Mouse (Mus musculus): ENCODE results near the gene Zdbf2. TPM values are rescaled to one million over a fixed set of nuclear protein-coding genes. Genes with fewer than 3 reads are reported as not detected.

Gene Zdbf2
- total and polyA plus RNA-seq, 3 experiments, result not detected

GRCm38 (mm10) chr1:63249261-63249660 lies 23.8 kb upstream of the Zdbf2 start:
- Histone ChIP-seq H3K4me3 (replicated peaks in 1 of 3; ENCODE audit: low read depth in 2 of 3, low read length in 2 of 3, poor library complexity in 1 of 3) (no peak overlapping the region), H3K4me2 (ENCODE audit: insufficient read depth, low read depth, poor library complexity, severe bottlenecking) (no peak overlapping the region), H3K4me1 (ENCODE audit: control insufficient read depth in 1 of 2, insufficient read depth in 2 of 2) (no peaks in the 10 kb centered on the region), H3K9me3 (replicated peaks; ENCODE audit: low read length) (no peaks in the 10 kb centered on the region), H3K79me2 (replicated peaks; ENCODE audit: control insufficient read depth, extremely low read depth, insufficient read depth, poor library complexity, severe bottlenecking) (no peaks in the 10 kb centered on the region), H3K27me3 (replicated peaks) (no peaks in the 10 kb centered on the region), H3K27ac (ENCODE audit: insufficient read depth, low read depth) (no peak overlapping the region), H3K36me3 (replicated peaks in 1 of 2; ENCODE audit: control insufficient read depth in 1 of 2, insufficient read depth in 1 of 2, low read length in 1 of 2) (no peaks in the 10 kb centered on the region), H3K9ac (ENCODE audit: insufficient read depth, low read depth) (no peak overlapping the region)
- DNase-seq (ENCODE audit: extremely low read depth), result no peak
- dilution Hi-C loops (cut with MboI; ENCODE audit: extremely low pct_ligation_motif_present, extremely low pct_unique_long_range_greater_than_20kb, low sequenced_read_pairs), result no loop called here
- in situ Hi-C loops (cut with MboI; ENCODE audit: low pct_ligation_motif_present, low pct_unique_long_range_greater_than_20kb, low sequenced_read_pairs), result no loop called here
- TF ChIP-seq MEF2A (IDR thresholded peaks at IDR 0.05; ENCODE audit: borderline replicate concordance, low read depth, low read length), result no peak
- TF ChIP-seq MAFK (IDR thresholded peaks at IDR 0.05; ENCODE audit: insufficient replicate concordance, low read length), result no peak
- TF ChIP-seq MYC (IDR thresholded peaks at IDR 0.05; ENCODE audit: low read depth, low read length), result no peak
- no peak for TF ChIP-seq ZC3H11A (IDR thresholded peaks at IDR 0.05; ENCODE audit: low read depth, low read length)
- TF ChIP-seq MAX (IDR thresholded peaks at IDR 0.05; ENCODE audit: low read length), result no peak
- no peak for TF ChIP-seq ZMIZ1 (IDR thresholded peaks at IDR 0.05; ENCODE audit: low read depth, low read length)
- TF ChIP-seq PAX5 (IDR thresholded peaks at IDR 0.05; ENCODE audit: low read length), result no peak
- TF ChIP-seq ZKSCAN1 (IDR thresholded peaks at IDR 0.05; ENCODE audit: borderline replicate concordance, low read depth, low read length), result no peak

GRCm38 (mm10) chr1:63252351-63253209 lies 20.5 kb upstream of the Zdbf2 start:
- DNase-seq (ENCODE audit: extremely low read depth), result no peak
- dilution Hi-C loops (cut with MboI; ENCODE audit: extremely low pct_ligation_motif_present, extremely low pct_unique_long_range_greater_than_20kb, low sequenced_read_pairs), result no loop called here
- no peaks in the 10 kb centered on the region for H3K79me2 ChIP-seq (replicated peaks; ENCODE audit: control insufficient read depth, extremely low read depth, insufficient read depth, poor library complexity, severe bottlenecking)
- in situ Hi-C loops (cut with MboI; ENCODE audit: low pct_ligation_motif_present, low pct_unique_long_range_greater_than_20kb, low sequenced_read_pairs), result no loop called here
- H3K4me1 ChIP-seq (ENCODE audit: control insufficient read depth in 1 of 2, insufficient read depth in 2 of 2), result no peaks in the 10 kb centered on the region
- TF ChIP-seq HCFC1 (IDR thresholded peaks at IDR 0.05; ENCODE audit: low read depth, low read length), result no peak
- TF ChIP-seq MAX (IDR thresholded peaks at IDR 0.05; ENCODE audit: low read length), result no peak
- TF ChIP-seq CHD2 (IDR thresholded peaks at IDR 0.05; ENCODE audit: low read length), result no peak
- no peak for TF ChIP-seq ZMIZ1 (IDR thresholded peaks at IDR 0.05; ENCODE audit: low read depth, low read length)
- TF ChIP-seq TBP (conservative IDR thresholded peaks at IDR 0.05; ENCODE audit: low read depth, low read length), result no peak
- no peak for TF ChIP-seq CHD1 (IDR thresholded peaks at IDR 0.05; ENCODE audit: low read depth, low read length)
- TF ChIP-seq RCOR1 (conservative IDR thresholded peaks at IDR 0.05; ENCODE audit: low read depth, low read length), result no peak
- no peak for TF ChIP-seq IRF4 (IDR thresholded peaks at IDR 0.05; ENCODE audit: low read depth, low read length)
- TF ChIP-seq BHLHE40 (IDR thresholded peaks at IDR 0.05; ENCODE audit: low read depth, low read length), result no peak
- no peak for TF ChIP-seq ELF1 (IDR thresholded peaks at IDR 0.05; ENCODE audit: low read depth, low read length)
- no peak for TF ChIP-seq ETS1 (conservative IDR thresholded peaks at IDR 0.05; ENCODE audit: low read depth, low read length)
- TF ChIP-seq KAT2A (IDR thresholded peaks at IDR 0.05; ENCODE audit: insufficient replicate concordance, low read length), result no peak
- no peak for TF ChIP-seq MYC (IDR thresholded peaks at IDR 0.05; ENCODE audit: low read depth, low read length)
- H3K9ac ChIP-seq (ENCODE audit: insufficient read depth, low read depth), result no peak overlapping the region
- H3K36me3 ChIP-seq (replicated peaks in 1 of 2; ENCODE audit: control insufficient read depth in 1 of 2, insufficient read depth in 1 of 2, low read length in 1 of 2), result no peaks in the 10 kb centered on the region
- no peaks in the 10 kb centered on the region for H3K27me3 ChIP-seq (replicated peaks)
- no peak overlapping the region for H3K27ac ChIP-seq (ENCODE audit: insufficient read depth, low read depth)
- H3K4me2 ChIP-seq (ENCODE audit: insufficient read depth, low read depth, poor library complexity, severe bottlenecking), result no peak overlapping the region
- no peak overlapping the region for H3K4me3 ChIP-seq (replicated peaks in 1 of 3; ENCODE audit: low read depth in 2 of 3, low read length in 2 of 3, poor library complexity in 1 of 3)
- no peaks in the 10 kb centered on the region for H3K9me3 ChIP-seq (replicated peaks; ENCODE audit: low read length)

Measured in CH12.LX (cell line).